Mouse (Mus musculus) gastrocnemius, adult 2 months (tissue): ENCODE data around the gene Hhipl1. TPM values are rescaled to one million over a fixed set of nuclear protein-coding genes. Genes with fewer than 3 reads are reported as not detected.

ENCODE experiments used
- DNase-seq: peaks from one replicate; pipeline ENCODE4 v3.0.0; 2022
- H3K27ac ChIP-seq: fragments of 200-600 bp; 2 replicates; pipeline ENCODE4 v1.8.1; 2022; ENCODE audit warnings: mild to moderate bottlenecking
- H3K4me3 ChIP-seq: fragments of 200-600 bp; 2 replicates; pipeline ENCODE4 v1.8.1; 2022; ENCODE audit warnings: mild to moderate bottlenecking, moderate library complexity
- CTCF ChIP-seq: fragments of 200-600 bp; IDR thresholded peaks from 2 replicates; pipeline ENCODE4 v1.8.1; 2022; ENCODE audit warnings: antibody characterized with exemption, mild to moderate bottlenecking, moderate library complexity
- intact Hi-C: fragments of 180-260 bp; cut with DNase I; formaldehyde crosslinking; loops from one replicate; pipeline ENCODE4 v1.15.1; 2025
- total RNA-seq, 2 experiments: library from RNA; stranded (reverse); gene quantifications; 2 replicates each; pipeline ENCODE4 v1.2.3; 2021

The Hhipl1 gene
- total RNA-seq, 2 experiments from 2014 or later, result 0.66 to 1.1 TPM

GRCm38 (mm10) chr12:108333056-108333455, 27.0 kb downstream of the Hhipl1 start:
- Histone ChIP-seq H3K4me3 (peak overlapping the region; percentile 80), H3K27ac (peak overlapping the region; percentile 76)
- intact Hi-C loops, result loop anchor here (1.0 kb wide), 1 partner anchor 161 kb away; no protein-coding TSS in a partner anchor
- peak; percentile 91 for DNase-seq
- TF ChIP-seq CTCF, result no peak; the same call in 1 of the 2 replicates

GRCm38 (mm10) chr12:108333481-108333882, 27.4 kb downstream of the Hhipl1 start:
- TF ChIP-seq CTCF, result no peak
- Histone ChIP-seq H3K27ac (peak overlapping the region; percentile 76), H3K4me3 (peak overlapping the region; percentile 80)
- intact Hi-C loops, result loop anchor here (1.0 kb wide), 1 partner anchor 161 kb away; no protein-coding TSS in a partner anchor
- DNase-seq, result no peak

DNA sequence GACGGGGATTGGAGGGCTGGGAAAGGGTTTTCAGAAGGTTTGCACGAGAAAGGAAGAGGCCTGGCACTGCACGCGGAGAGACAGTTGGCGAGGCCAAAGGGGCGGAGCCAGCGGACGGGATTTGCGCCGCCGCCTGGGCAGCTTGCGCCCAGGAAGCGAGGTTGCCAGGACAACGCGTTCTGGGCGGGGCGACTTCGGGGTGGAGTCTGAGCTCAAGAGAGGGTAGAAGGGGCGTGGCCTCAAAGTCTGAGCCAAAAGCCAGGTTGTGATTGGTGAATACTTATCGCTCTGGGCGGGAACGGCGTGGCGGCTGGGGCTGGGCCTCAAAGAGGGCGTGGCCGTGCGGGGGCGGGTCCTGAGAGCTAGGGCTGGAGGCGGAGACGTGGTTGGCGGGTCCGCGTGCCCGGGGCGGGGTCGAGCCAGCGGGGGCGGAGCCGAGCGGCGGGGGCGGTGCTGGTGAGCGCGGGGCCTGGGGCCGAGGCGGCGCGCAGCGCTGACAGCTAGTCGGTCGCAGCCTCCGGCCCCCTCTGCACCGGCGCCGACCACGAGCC, 27.9 kb downstream of the Hhipl1 start, which contains the start of gene Cyp46a1:
Cyp46a1 (plus strand) TSS at position 487 of the 551 bp plus-strand sequence.
- intact Hi-C loops, result loop anchor here (1.0 kb wide), 1 partner anchor 160 kb away; no protein-coding TSS in a partner anchor
- no peak; the same call in 1 of the 2 replicates for TF ChIP-seq CTCF
- H3K27ac ChIP-seq, result peak within 1 kb of the TSS; percentile 76
- peak; percentile 100 for DNase-seq
- H3K4me3 ChIP-seq, result peak within 1 kb of the TSS; percentile 80

DNA sequence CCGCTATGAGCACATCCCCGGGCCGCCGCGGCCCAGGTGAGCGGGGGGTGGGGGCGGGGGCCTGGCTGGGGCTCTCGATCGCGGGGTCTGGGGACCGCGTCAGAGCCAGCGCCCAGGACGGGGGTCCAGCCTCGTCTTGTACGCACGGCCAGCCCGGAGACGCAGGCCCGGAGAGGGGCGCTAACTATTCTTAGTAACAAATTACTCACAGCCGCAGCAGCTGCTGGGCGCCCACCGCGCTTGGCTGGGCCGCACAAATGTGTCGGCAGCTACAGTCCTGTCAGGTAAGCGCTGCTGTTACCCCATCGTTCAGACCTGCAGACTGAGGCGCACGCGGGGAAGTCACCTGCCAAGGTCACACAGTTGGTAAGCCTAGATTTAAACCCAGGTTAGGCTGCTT, 28.5 kb downstream of the Hhipl1 start:
- peak; percentile 44 for DNase-seq
- Histone ChIP-seq H3K4me3 (peak overlapping the region; percentile 80), H3K27ac (peak overlapping the region; percentile 64)
- no peak for TF ChIP-seq CTCF
- intact Hi-C loops, result no loop called here

- intact Hi-C loops, result no loop called here
- H3K4me3 ChIP-seq, result no peak overlapping the region
- TF ChIP-seq CTCF, result peak; percentile 73
- H3K27ac ChIP-seq, result no peak overlapping the region
- DNase-seq, result peak; percentile 46
Observed at GRCm38 (mm10) chr12:108338572-108339190, 32.6 kb downstream of the Hhipl1 start.

GRCm38 (mm10) chr12:108348151-108348550, 42.1 kb downstream of the Hhipl1 start:
- no peak overlapping the region for H3K27ac ChIP-seq
- intact Hi-C loops, result no loop called here
- H3K4me3 ChIP-seq, result no peak overlapping the region
- no peak for TF ChIP-seq CTCF
- DNase-seq, result no peak

DNA sequence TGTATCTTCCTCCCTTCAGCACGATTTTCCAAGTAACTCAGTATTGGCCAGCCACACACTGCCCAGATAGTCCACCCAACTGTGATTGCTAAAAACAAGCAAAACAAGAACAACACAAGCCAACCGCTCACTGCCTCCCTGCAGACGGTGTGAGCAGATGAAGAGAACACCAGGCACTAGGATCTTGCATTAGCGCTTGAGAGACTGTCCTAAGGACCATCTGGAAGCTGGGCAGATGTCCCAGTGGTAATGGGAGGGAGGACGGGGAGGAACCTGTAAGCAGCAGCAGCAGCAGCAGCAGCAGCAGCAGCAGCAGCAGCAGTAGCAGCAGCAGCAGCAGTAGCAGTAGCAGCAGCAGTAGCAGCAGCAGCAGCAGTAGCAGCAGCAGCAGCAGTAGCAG, 43.0 kb downstream of the Hhipl1 start:
- Histone ChIP-seq H3K4me3 (no peak overlapping the region), H3K27ac (no peak overlapping the region)
- peak; percentile 45 for DNase-seq
- no peak for TF ChIP-seq CTCF
- intact Hi-C loops, result no loop called here

GRCm38 (mm10) chr12:108350931-108351330, 44.9 kb downstream of the Hhipl1 start:
- intact Hi-C loops, result no loop called here
- no peak overlapping the region for H3K27ac ChIP-seq
- H3K4me3 ChIP-seq, result no peak overlapping the region
- no peak for TF ChIP-seq CTCF
- DNase-seq, result no peak

- DNase-seq, result no peak
- Histone ChIP-seq H3K27ac (no peak overlapping the region), H3K4me3 (peak overlapping the region; percentile 23; the same call in 1 of the 2 replicates)
- intact Hi-C loops, result no loop called here
- no peak for TF ChIP-seq CTCF
Observed at GRCm38 (mm10) chr12:108352371-108353136, 46.5 kb downstream of the Hhipl1 start.

GRCm38 (mm10) chr12:108354284-108354683, 48.2 kb downstream of the Hhipl1 start:
- Histone ChIP-seq H3K4me3 (no peak overlapping the region), H3K27ac (no peak overlapping the region)
- DNase-seq, result no peak
- intact Hi-C loops, result no loop called here
- no peak for TF ChIP-seq CTCF

DNA sequence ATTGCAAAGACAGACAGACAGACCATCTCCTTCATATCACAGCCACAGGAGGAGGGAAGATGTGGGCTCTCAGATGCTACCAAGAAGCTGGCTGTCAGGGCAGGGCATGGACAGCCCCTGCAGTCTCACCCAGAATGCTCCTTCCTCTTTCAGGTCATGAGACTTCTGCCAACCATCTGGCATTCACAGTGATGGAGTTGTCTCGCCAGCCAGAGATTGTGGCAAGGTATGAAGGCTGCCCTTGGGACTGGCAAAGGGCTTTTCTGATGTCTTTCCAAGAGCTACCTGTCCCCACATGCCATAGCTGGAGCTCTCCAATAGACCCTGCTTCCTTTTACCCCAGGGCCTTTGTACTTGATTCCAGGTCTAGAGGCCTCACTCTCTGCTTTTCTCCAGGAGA, 49.2 kb downstream of the Hhipl1 start:
- no peak for TF ChIP-seq CTCF
- no peak overlapping the region for H3K27ac ChIP-seq
- no peak for DNase-seq
- no peak overlapping the region for H3K4me3 ChIP-seq
- intact Hi-C loops, result no loop called here

- no peak for DNase-seq
- no peak overlapping the region for H3K4me3 ChIP-seq
- intact Hi-C loops, result no loop called here
- TF ChIP-seq CTCF, result peak; percentile 12; the same call in 1 of the 2 replicates
- H3K27ac ChIP-seq, result no peak overlapping the region
Observed at GRCm38 (mm10) chr12:108355986-108356385, 49.9 kb downstream of the Hhipl1 start.

DNA sequence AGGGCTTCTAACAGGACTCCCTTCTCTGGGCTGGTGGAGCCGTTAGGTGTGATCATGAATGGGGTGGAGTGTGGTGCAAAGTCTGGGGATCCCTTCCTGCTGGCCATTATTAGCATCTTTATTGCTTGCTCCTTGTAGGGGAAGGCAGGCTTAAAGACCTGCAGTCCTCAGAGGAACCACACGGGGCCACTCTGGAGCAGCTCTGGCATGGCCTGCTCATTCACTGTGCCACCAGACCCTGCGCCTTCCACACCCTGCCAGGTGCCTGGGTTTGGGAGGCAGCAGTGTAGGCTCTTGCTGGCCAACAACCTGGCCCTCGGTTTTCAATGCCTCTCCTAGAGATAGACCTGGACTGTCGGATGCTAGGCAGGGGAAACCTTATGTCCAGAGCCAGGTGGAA, 57.7 kb downstream of the Hhipl1 start:
- peak; percentile 96 for TF ChIP-seq CTCF
- H3K27ac ChIP-seq, result peak overlapping the region; percentile 38; the same call in 1 of the 2 replicates
- intact Hi-C loops, result loop anchor here (1.0 kb wide), 2 partner anchors 59 to 131 kb away; no protein-coding TSS in a partner anchor

More for the DNA sequence above, 57.7 kb downstream of the Hhipl1 start:
- peak; percentile 88 for DNase-seq
- H3K4me3 ChIP-seq, result no peak overlapping the region
